Mouse (Mus musculus) hindbrain, embryonic 11.5 days (tissue): ENCODE results near the gene Abcb8. TPM values are rescaled to one million over a fixed set of nuclear protein-coding genes. Genes with fewer than 3 reads are reported as not detected.
A peak's percentile ranks its signal among the peaks of the same experiment; 100 is the strongest.
"Not testable (repeated sequence)": the region's sequence is repeated elsewhere in the genome, so short reads cannot be mapped to it uniquely, and the experiment has no call there.

Source experiments
- ATAC-seq: fragments of 200-750 bp; cut with Nextera tagmentation; 2 replicates; pipeline ENCODE4 v1.8.0; 2017; ENCODE audit warnings: mild to moderate bottlenecking, moderate TSS enrichment, moderate library complexity; ENCODE audit not compliant: low FRiP score
- DNase-seq: peaks from one replicate; pipeline ENCODE4 v3.0.0-alpha.2; 2015; ENCODE audit warnings: low spot score
- H3K27ac ChIP-seq: fragments of 300-500 bp; sonication (generic); 2 replicates; pipeline ENCODE4 v1.5.1; 2014; ENCODE audit warnings: mild to moderate bottlenecking, low read depth, low read length
- H3K27me3 ChIP-seq: fragments of 300-500 bp; sonication (generic); 2 replicates; pipeline ENCODE4 v1.6.1; 2014; ENCODE audit warnings: mild to moderate bottlenecking, low read length, moderate library complexity, mixed read lengths; ENCODE audit not compliant: control insufficient read depth, insufficient read depth
- H3K36me3 ChIP-seq: fragments of 300-500 bp; sonication (generic); 2 replicates; pipeline ENCODE4 v1.6.1; 2014; ENCODE audit warnings: mild to moderate bottlenecking, low read length, moderate library complexity, mixed read lengths; ENCODE audit not compliant: control insufficient read depth, insufficient read depth
- H3K4me1 ChIP-seq: fragments of 300-500 bp; sonication (generic); replicated peaks from 2 replicates; pipeline ENCODE4 v1.6.1; 2014; ENCODE audit warnings: low read length, mixed read lengths; ENCODE audit not compliant: control insufficient read depth, insufficient read depth
- H3K4me2 ChIP-seq: fragments of 300-500 bp; sonication (generic); replicated peaks from 2 replicates; pipeline ENCODE4 v1.6.1; 2014; ENCODE audit warnings: mild to moderate bottlenecking, low read depth, low read length
- H3K4me3 ChIP-seq: fragments of 300-500 bp; sonication (generic); 2 replicates; pipeline ENCODE4 v1.5.1; 2014; ENCODE audit warnings: low read depth, low read length
- H3K9ac ChIP-seq: fragments of 300-500 bp; sonication (generic); 2 replicates; pipeline ENCODE4 v1.6.1; 2014; ENCODE audit warnings: low read depth, low read length
- H3K9me3 ChIP-seq: fragments of 300-500 bp; sonication (generic); 2 replicates; pipeline ENCODE4 v1.6.1; 2016; ENCODE audit warnings: low read length; ENCODE audit not compliant: control insufficient read depth
- WGBS: fragments of 180-500 bp; shearing (Covaris S2); extraction: QIAGEN DNeasy Blood & Tissue Kit; methylation state at CpG from one replicate; pipeline ENCODE4 v1.1.7; 2014; 5-methylcytosine and 5-hydroxymethylcytosine counted together
- polyA plus RNA-seq: library from polyadenylated mRNA; unstranded; fragments of >200 nt; fragmentation: Nextera tagmentation; extraction: Ambion mirVana; gene quantifications from 2 replicates; pipeline ENCODE4 v1.2.1, GENCODE M21; 2014

Abcb8 gene
- polyA plus RNA-seq, 1 experiment from 2014 or later = 29.7 TPM

DNA sequence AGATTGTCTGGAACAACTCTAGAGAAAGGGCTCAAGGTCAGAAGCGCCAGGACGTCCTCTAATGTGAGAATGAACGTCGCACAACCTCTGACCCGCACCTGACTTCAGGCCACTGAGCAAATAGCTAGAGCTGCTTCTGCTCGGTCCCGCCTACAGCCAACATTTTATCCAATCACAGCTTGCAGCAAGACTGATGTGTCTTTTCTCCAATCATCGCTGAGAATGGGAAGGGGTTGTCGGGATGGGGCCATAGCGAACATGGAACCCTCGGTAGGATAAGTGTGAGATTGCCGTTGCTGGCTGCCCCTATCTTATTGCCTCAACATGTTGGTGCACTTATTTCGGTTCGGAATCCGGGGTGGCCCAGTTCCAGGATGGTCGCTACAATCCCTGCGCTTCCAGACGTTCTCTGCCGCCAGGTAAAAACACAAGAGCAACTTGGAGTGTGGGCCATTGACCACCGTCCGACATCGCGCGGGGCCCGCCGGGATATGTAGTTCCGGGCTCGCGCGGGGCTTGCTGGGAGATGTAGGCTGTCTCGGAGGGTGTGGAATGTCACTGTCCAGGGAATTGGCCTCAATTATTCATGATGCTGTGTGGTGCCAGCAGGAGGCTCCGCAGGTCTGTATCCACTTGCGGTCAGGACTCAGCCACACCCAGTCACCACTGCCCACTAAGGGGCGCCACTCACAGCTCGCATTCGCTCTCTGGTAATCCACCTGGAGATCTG is 867 bp downstream of the Abcb8 start:
- ATAC-seq (peak; percentile 97), DNase-seq (peak; percentile 97)
- Histone ChIP-seq H3K9me3 (no peaks in the 10 kb centered on the region), H3K9ac (peak overlapping the region; percentile 59; the same call in 1 of the 2 replicates), H3K27ac (peak overlapping the region; percentile 9), H3K4me2 (peak overlapping the region; percentile 36), H3K4me3 (peak overlapping the region; percentile 51), H3K4me1 (0 out of 2 replicates have a peak, but pooled peaks cover 3% of the 10 kb centered on the region), H3K27me3 (0 out of 2 replicates have a peak, but pooled peaks cover 4% of the 10 kb centered on the region), H3K36me3 (no peaks in the 10 kb centered on the region)
- WGBS = 1% methylated on average over 36 of the region's 36 CpGs

DNA sequence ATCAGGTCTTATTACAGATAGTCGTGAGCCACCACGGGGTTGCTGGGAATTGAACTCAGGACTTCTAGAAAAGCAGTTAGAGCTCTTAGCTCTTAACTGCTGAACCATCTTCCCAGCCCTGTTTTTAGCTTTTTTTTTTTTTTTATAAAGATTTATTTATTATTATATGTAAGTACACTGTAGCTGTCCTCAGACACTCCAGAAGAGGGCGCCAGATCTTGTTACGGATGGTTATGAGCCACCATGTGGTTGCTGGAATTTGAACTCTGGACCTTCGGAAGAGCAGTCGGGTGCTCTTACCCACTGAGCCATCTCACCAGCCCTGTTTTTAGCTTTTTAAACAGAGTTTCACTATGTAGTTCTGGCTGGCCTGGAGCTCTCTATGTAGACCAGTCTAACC is 2.8 kb downstream of the Abcb8 start:
- 95% methylated on average over 6 of the region's 6 CpGs for WGBS
- not testable (repeated sequence) for H3K4me2 ChIP-seq, H3K27ac ChIP-seq, DNase-seq, H3K27me3 ChIP-seq, H3K9ac ChIP-seq, H3K36me3 ChIP-seq, H3K9me3 ChIP-seq, H3K4me1 ChIP-seq, ATAC-seq, H3K4me3 ChIP-seq

- no peaks in the 10 kb centered on the region for H3K27me3 ChIP-seq
- 88% methylated on average over 10 of the region's 10 CpGs for WGBS
- no peak overlapping the region for H3K27ac ChIP-seq
- H3K4me3 ChIP-seq = no peak overlapping the region
- no peak overlapping the region for H3K4me2 ChIP-seq
- H3K36me3 ChIP-seq = no peaks in the 10 kb centered on the region
- H3K4me1 ChIP-seq = no peaks in the 10 kb centered on the region
- no peak overlapping the region for H3K9ac ChIP-seq
- ATAC-seq (no peak), DNase-seq (no peak)
- no peaks in the 10 kb centered on the region for H3K9me3 ChIP-seq
These were observed 6.2 kb downstream of the Abcb8 start for GRCm38 (mm10) chr5:24399686-24400085.

GRCm38 (mm10) chr5:24400362-24400761 is 6.9 kb downstream of the Abcb8 start:
- 90% methylated on average over 11 of the region's 11 CpGs for whole genome bisulfite sequencing
- Histone ChIP-seq H3K4me1 (no peaks in the 10 kb centered on the region), H3K9ac (no peak overlapping the region), H3K36me3 (no peaks in the 10 kb centered on the region), H3K4me2 (no peak overlapping the region), H3K4me3 (no peak overlapping the region), H3K27me3 (no peaks in the 10 kb centered on the region), H3K27ac (no peak overlapping the region), H3K9me3 (no peaks in the 10 kb centered on the region)
- ATAC-seq (no peak), DNase-seq (no peak)

DNA sequence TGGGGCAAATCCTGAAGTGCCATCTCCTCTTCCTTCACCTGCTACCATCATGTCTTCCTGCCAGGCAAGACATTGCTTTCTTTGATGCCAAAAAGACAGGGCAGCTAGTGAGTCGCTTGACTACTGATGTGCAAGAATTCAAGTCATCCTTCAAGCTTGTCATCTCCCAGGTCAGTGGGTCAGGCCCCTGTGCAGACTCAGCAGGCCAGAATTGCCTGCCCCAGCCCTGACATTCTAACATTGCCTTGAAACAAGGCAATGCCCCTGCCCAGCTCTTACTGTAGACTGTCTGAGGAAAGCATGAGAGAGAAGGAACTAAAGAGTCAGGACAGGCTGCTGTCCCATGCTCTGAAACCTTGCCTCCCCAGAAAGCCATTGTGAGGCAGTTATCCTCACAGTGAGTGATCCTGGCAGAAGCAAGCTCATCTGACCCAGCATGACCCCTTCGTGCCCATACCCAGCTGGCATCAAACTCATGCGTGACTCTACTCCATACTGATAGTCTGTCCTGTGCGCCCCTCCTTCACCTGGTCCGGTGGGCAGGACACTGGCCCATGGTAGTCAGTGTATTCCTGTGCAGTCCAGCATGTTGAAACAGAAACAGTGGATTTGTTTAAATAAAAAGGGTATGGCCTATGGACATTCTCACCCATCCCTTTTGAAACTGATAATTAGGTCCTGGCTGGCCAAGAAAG is 7.6 kb downstream of the Abcb8 start:
- WGBS = 85% methylated on average over 5 of the region's 5 CpGs
- H3K36me3 ChIP-seq = no peaks in the 10 kb centered on the region
- no peak for ATAC-seq

GRCm38 (mm10) chr5:24401969-24402368 is 8.5 kb downstream of the Abcb8 start:
- 91% methylated on average over 9 of the region's 9 CpGs for WGBS
- H3K36me3 ChIP-seq = no peaks in the 10 kb centered on the region

More for the DNA sequence above, 7.6 kb downstream of the Abcb8 start:
- Histone ChIP-seq H3K4me3 (no peak overlapping the region), H3K4me2 (no peak overlapping the region), H3K9me3 (no peaks in the 10 kb centered on the region), H3K27me3 (no peaks in the 10 kb centered on the region), H3K27ac (no peak overlapping the region), H3K4me1 (no peaks in the 10 kb centered on the region), H3K9ac (no peak overlapping the region)
- DNase-seq = no peak

DNA sequence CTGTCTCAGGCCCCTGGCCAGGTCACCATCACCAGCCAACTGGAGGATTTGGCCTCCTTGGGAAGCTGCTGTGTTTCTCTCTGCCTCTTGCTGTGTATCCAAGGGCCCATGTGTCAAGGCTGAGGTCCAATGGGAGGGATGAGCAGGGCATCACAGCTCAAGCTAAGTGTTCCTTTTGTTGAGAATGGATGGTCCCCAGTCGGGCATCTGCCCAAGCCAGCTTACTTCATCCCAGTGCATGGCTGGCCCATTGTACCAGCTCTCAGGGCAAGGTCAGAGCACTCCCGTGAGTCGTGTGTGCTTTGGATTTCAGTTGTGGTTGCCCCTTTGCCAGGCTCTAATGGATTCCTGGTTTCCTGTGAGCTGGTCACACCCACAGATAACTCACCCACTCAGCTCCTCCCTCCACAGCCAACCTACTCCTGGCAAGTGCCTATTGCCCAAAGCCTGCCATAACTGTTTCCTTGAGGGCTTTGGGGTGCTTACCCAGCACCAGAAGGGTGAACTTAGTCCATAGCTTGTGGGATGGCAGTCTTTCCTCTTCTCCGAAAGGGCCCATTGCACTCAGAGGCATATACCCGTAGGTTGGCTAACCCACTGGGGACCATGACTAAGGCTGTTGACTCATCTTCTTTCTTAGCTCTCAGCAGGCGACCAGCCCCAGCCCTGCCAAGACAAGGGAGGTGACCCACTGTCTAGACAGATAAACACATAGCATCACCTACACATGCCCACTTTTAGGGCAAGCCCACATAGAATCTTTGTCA is 11.3 kb downstream of the Abcb8 start:
- Histone ChIP-seq H3K27me3 (no peaks in the 10 kb centered on the region), H3K4me3 (no peak overlapping the region), H3K9ac (no peak overlapping the region), H3K9me3 (no peaks in the 10 kb centered on the region), H3K4me1 (no peaks in the 10 kb centered on the region), H3K4me2 (no peak overlapping the region), H3K27ac (no peak overlapping the region), H3K36me3 (no peaks in the 10 kb centered on the region)
- DNase-seq (no peak), ATAC-seq (no peak)
- whole genome bisulfite sequencing = 81% methylated on average over 6 of the region's 6 CpGs

More at GRCm38 (mm10) chr5:24401969-24402368, 8.5 kb downstream of the Abcb8 start:
- no peak overlapping the region for H3K4me2 ChIP-seq
- H3K9me3 ChIP-seq = no peaks in the 10 kb centered on the region
- ATAC-seq = no peak
- no peaks in the 10 kb centered on the region for H3K27me3 ChIP-seq
- no peaks in the 10 kb centered on the region for H3K4me1 ChIP-seq
- no peak overlapping the region for H3K9ac ChIP-seq
- H3K27ac ChIP-seq = no peak overlapping the region
- DNase-seq = no peak
- no peak overlapping the region for H3K4me3 ChIP-seq

DNA sequence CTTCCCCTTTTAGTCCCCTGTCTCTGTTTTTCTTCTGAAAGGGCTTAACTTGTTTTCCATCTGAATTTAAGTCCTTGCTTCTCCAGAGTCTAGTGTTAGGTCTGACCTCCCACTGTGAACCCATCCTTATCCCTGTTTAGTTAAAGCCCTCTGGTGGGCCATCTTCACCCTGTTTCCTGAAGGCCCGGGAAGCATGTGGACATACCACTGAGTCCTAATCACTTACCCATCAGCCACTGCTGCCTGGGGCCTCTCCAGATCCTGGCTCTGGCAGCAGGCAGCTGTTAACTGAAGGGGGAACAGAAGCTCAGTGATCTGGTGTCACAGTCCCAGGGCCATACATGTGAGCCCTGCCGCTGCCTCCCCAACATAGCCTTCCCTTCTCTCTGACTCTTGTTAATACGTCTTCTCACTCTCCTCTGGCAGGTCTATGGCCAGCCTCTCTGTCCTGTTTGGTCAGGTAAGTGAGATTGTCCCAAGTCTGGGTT is 12.0 kb downstream of the Abcb8 start:
- H3K36me3 ChIP-seq = no peaks in the 10 kb centered on the region
- H3K27me3 ChIP-seq = no peaks in the 10 kb centered on the region
- no peaks in the 10 kb centered on the region for H3K9me3 ChIP-seq
- DNase-seq (no peak), ATAC-seq (no peak)
- H3K4me2 ChIP-seq = no peak overlapping the region
- no peak overlapping the region for H3K4me3 ChIP-seq
- no peak overlapping the region for H3K9ac ChIP-seq
- H3K4me1 ChIP-seq = no peaks in the 10 kb centered on the region
- 67% methylated on average over 3 of the region's 3 CpGs for WGBS
- H3K27ac ChIP-seq = no peak overlapping the region
